Comparison of ENCODE assay signal across 15 mouse cellular contexts in genomic region chr1:39963821-39964220, GRCm38 (mm10).
A peak's percentile ranks its signal among the peaks of the same experiment; 100 is the strongest.
DNase-seq lines count a peak whose midpoint lies in the region; ATAC-seq lines count a peak whose summit lies in the region.
"Had no signal": no experiment of that assay in that cellular context is flagged by ENCODE, and none has a peak within 500 bp of the region (broad histone marks: within the 10 kb centered on the region; RNA-seq: fewer than 3 reads in every experiment).

No protein-coding gene starts in this region.

- H3K36me3 ChIP-seq in hindbrain, embryonic 11.5 days (ENCODE audit: control insufficient read depth, insufficient read depth, low read length): peaks cover 3% of the 10 kb centered on the region; the same call in 1 of the 2 replicates
- H3K36me3 ChIP-seq in hindbrain, embryonic 16.5 days (ENCODE audit: control insufficient read depth, insufficient read depth, low read length): peaks cover 3% of the 10 kb centered on the region; the same call in 1 of the 2 replicates
- H3K36me3 ChIP-seq in intestine, embryonic 16.5 days (ENCODE audit: control insufficient read depth, insufficient read depth, low read length): 0 out of 2 replicates have a peak, but pooled peaks cover 3% of the 10 kb centered on the region

- no peak for DNase-seq in hindbrain, embryonic 11.5 days (ENCODE audit: low spot score)
- DNase-seq in ovary, adult 18-20 months (ENCODE audit: low spot score): peak; percentile 44
- no peak for DNase-seq in ovary, postnatal 14 days (ENCODE audit: low spot score)
- DNase-seq in T-cell, adult 2 months (ENCODE audit: low spot score): no peak
- no peak for DNase-seq in kidney, postnatal 10 days
- DNase-seq: cerebellum, adult 11-12 months; gastrocnemius, postnatal 36 days; kidney, adult 9 months; left cerebral cortex, postnatal 4 days; lung, adult 18-20 months; right cerebral cortex, postnatal 25 days had no signal

- WGBS in hindbrain, embryonic 11.5 days: 75% methylated on average over 3 of the region's 3 CpGs
- 52% methylated on average over 3 of the region's 3 CpGs for WGBS in hindbrain, embryonic 16.5 days
- 40% methylated on average over 3 of the region's 3 CpGs for WGBS in intestine, embryonic 16.5 days

- H3K9ac ChIP-seq in hindbrain, embryonic 11.5 days (ENCODE audit: low read depth, low read length): no peak overlapping the region
- no peak overlapping the region for H3K9ac ChIP-seq in hindbrain, embryonic 16.5 days (ENCODE audit: low read depth, low read length)
- H3K9ac ChIP-seq in intestine, embryonic 16.5 days (ENCODE audit: low read depth, low read length): no peak overlapping the region
- H3K9ac ChIP-seq: heart, embryonic 15.5 days had no signal

- peak overlapping the region; percentile 24; the same call in 1 of the 2 replicates for H3K27ac ChIP-seq in hindbrain, embryonic 11.5 days (ENCODE audit: low read depth, low read length)
- H3K27ac ChIP-seq in hindbrain, embryonic 16.5 days (ENCODE audit: low read depth, low read length): no peak overlapping the region; the same call in 1 of the 2 replicates
- no peak overlapping the region for H3K27ac ChIP-seq in intestine, embryonic 16.5 days (ENCODE audit: low read length)
- H3K27ac ChIP-seq: macrophage had no signal

- peak; percentile 66 for ATAC-seq in hindbrain, embryonic 11.5 days (ENCODE audit: low FRiP score)
- no peak for ATAC-seq in hindbrain, embryonic 16.5 days
- peak; percentile 30 for ATAC-seq in intestine, embryonic 16.5 days

- no peak overlapping the region for H3K4me3 ChIP-seq in hindbrain, embryonic 11.5 days (ENCODE audit: low read depth, low read length)
- H3K4me3 ChIP-seq in hindbrain, embryonic 16.5 days (ENCODE audit: low read length): no peak overlapping the region
- H3K4me3 ChIP-seq in intestine, embryonic 16.5 days (ENCODE audit: low read length): no peak overlapping the region
- H3K4me3 ChIP-seq: heart, embryonic 15.5 days had no signal

- no peaks in the 10 kb centered on the region for H3K4me1 ChIP-seq in hindbrain, embryonic 11.5 days (replicated peaks; ENCODE audit: control insufficient read depth, insufficient read depth, low read length)
- peaks cover 18% of the 10 kb centered on the region for H3K4me1 ChIP-seq in hindbrain, embryonic 16.5 days (ENCODE audit: control insufficient read depth, insufficient read depth, low read depth, low read length)
- peaks cover 32% of the 10 kb centered on the region for H3K4me1 ChIP-seq in intestine, embryonic 16.5 days (ENCODE audit: control insufficient read depth, insufficient read depth, low read length)

- no peaks in the 10 kb centered on the region for H3K27me3 ChIP-seq in hindbrain, embryonic 11.5 days (ENCODE audit: control insufficient read depth, insufficient read depth, low read length)
- no peaks in the 10 kb centered on the region for H3K27me3 ChIP-seq in hindbrain, embryonic 16.5 days (replicated peaks; ENCODE audit: control insufficient read depth, insufficient read depth, low read length)
- H3K27me3 ChIP-seq in intestine, embryonic 16.5 days (replicated peaks; ENCODE audit: control insufficient read depth, insufficient read depth, low read length): no peaks in the 10 kb centered on the region
- H3K27me3 ChIP-seq: heart, embryonic 15.5 days had no signal

- H3K4me2 ChIP-seq in hindbrain, embryonic 11.5 days (replicated peaks; ENCODE audit: low read depth, low read length): no peak overlapping the region
- no peak overlapping the region for H3K4me2 ChIP-seq in hindbrain, embryonic 16.5 days (ENCODE audit: low read length)
- no peak overlapping the region for H3K4me2 ChIP-seq in intestine, embryonic 16.5 days (ENCODE audit: low read depth, low read length)
- H3K4me2 ChIP-seq: heart, embryonic 15.5 days had no signal

- no peaks in the 10 kb centered on the region for H3K9me3 ChIP-seq in hindbrain, embryonic 11.5 days (ENCODE audit: control insufficient read depth, low read length)
- H3K9me3 ChIP-seq in hindbrain, embryonic 16.5 days (ENCODE audit: control insufficient read depth, low read length): no peaks in the 10 kb centered on the region
- H3K9me3 ChIP-seq in intestine, embryonic 16.5 days (ENCODE audit: control insufficient read depth, low read length): no peaks in the 10 kb centered on the region
- H3K9me3 ChIP-seq: heart, embryonic 15.5 days had no signal
